In genomic region chr3:14839466-14840118, GRCm38 (mm10) we compare ENCODE assay signal across 16 mouse cellular contexts. TPM values are rescaled to one million over a fixed set of nuclear protein-coding genes. Genes with fewer than 3 reads are reported as not detected.
A peak's percentile ranks its signal among the peaks of the same experiment; 100 is the strongest.
DNase-seq lines count a peak whose midpoint lies in the region.
"Had no signal": no experiment of that assay in that cellular context is flagged by ENCODE, and none has a peak within 500 bp of the region (broad histone marks: within the 10 kb centered on the region; RNA-seq: fewer than 3 reads in every experiment).

No protein-coding gene starts in this region.

- peak; percentile 53 for DNase-seq in gastrocnemius, adult 18-20 months (ENCODE audit: low spot score)
- no peak for DNase-seq in gastrocnemius, postnatal 10 days
- DNase-seq in heart, adult 11 months: peak; percentile 13
- DNase-seq in heart, postnatal 14 days: no peak
- DNase-seq in A20 (ENCODE audit: low read depth, low spot score): peak; percentile 5
- DNase-seq in cerebellum, postnatal 36 days: no peak
- DNase-seq: adrenal gland, adult 8-10 months; adrenal gland, postnatal 14 days; adrenal gland, postnatal 36 days; cerebellum, adult 11-12 months; cerebellum, adult 2 months; cerebellum, adult 9-10 months; cerebellum, postnatal 10 days; cerebellum, postnatal 25 days; embryo, embryonic 11 days had no signal

- intact Hi-C loops in heart, postnatal 14 days (cut with DNase I): no loop called here

RNA-seq across cellular contexts. Expression of gene Car3, which starts 23.7 kb away (rescaled TPM):
- total RNA-seq in gastrocnemius, adult 18-20 months (2021): 1,000 to 10,000 TPM; 1,448 to 1,773 TPM
- 1,000 to 10,000 TPM in 1 of 2 experiments, 100 to 1,000 TPM in 1; 801 to 1,165 TPM for total RNA-seq in gastrocnemius, postnatal 10 days (2021)
- 10 to 100 TPM; 32.4 to 97.8 TPM for total RNA-seq in heart, postnatal 14 days (2021)

RNA-seq across cellular contexts. Expression of gene Car1, which starts 31.4 kb away (rescaled TPM):
- total RNA-seq in gastrocnemius, adult 18-20 months (2021): under 1 TPM; 0.31 to 0.71 TPM
- 1 to 10 TPM in 1 of 2 experiments, not detected in 1; 1.2 TPM for total RNA-seq in gastrocnemius, postnatal 10 days (2021)
- not detected for total RNA-seq in heart, postnatal 14 days (2021)
- total RNA-seq: adrenal gland, adult 18-20 months had no signal

RNA-seq across cellular contexts. Expression of gene Car2, which starts 46.5 kb away (rescaled TPM):
- total RNA-seq in gastrocnemius, adult 18-20 months (2021): 10 to 100 TPM; 17.2 to 19.0 TPM
- 10 to 100 TPM in 1 of 2 experiments, 1 to 10 TPM in 1; 7.3 to 12.5 TPM for total RNA-seq in gastrocnemius, postnatal 10 days (2021)
- 1 to 10 TPM; 8.0 TPM for total RNA-seq in heart, postnatal 14 days (2021)

Comparison
In these comparisons a context has a peak if more than half of its experiments do, and no peak if none do; other contexts are left out.
1. DNase-seq: peak in gastrocnemius, adult 18-20 months (single experiment), heart, adult 11 months (single experiment) and A20 (single experiment); none in gastrocnemius, postnatal 10 days (single experiment), heart, postnatal 14 days (0 of 2) and cerebellum, postnatal 36 days (0 of 2).
2. RNA of gene Car3, which starts 23.7 kb away (total RNA-seq): 1,448 to 1,773 TPM in gastrocnemius, adult 18-20 months and 801 to 1,165 TPM in gastrocnemius, postnatal 10 days; 32.4 to 97.8 TPM in heart, postnatal 14 days; every median in the first group is over 4 times any median in the second.